Mouse (Mus musculus) E14TG2a.4 (cell line): ENCODE measurements at regions not wholly inside any gene's neighbourhood (a gene's known extent, or its start where the extent isn't known, plus 50 kb on each side); places are given as distances from the start of the nearest gene placed in this dataset.

ENCODE experiments used
- H3K27me3 ChIP-seq: 2 replicates; pipeline ENCODE4 v1.6.1; 2014; ENCODE audit warnings: low read length, control low read depth; ENCODE audit not compliant: insufficient read depth
- H3K36me3 ChIP-seq: 2 replicates; pipeline ENCODE4 v1.6.1; 2014; ENCODE audit warnings: low read length, control low read depth; ENCODE audit not compliant: insufficient read depth
- H3K4me1 ChIP-seq: replicated peaks from 2 replicates; pipeline ENCODE4 v1.6.1; 2014; ENCODE audit warnings: low read depth, low read length, control low read depth
- H3K4me3 ChIP-seq: replicated peaks from 2 replicates; pipeline ENCODE4 v1.5.1; 2014; ENCODE audit warnings: mild to moderate bottlenecking, low read length
- H3K9me3 ChIP-seq: 2 replicates; pipeline ENCODE4 v1.6.1; 2014; ENCODE audit warnings: low read length, control low read depth
- CTCF ChIP-seq: conservative IDR thresholded peaks from 2 replicates; pipeline ENCODE4 v1.5.1; 2014; ENCODE audit warnings: low read length
- NANOG ChIP-seq: IDR thresholded peaks from 2 replicates; pipeline ENCODE4 v1.6.1; 2014; ENCODE audit warnings: borderline replicate concordance, low read length, mixed read lengths
- POU5F1 ChIP-seq: IDR thresholded peaks from 2 replicates; pipeline ENCODE4 v1.6.1; 2014; ENCODE audit warnings: low read length, borderline replicate concordance

- H3K36me3 ChIP-seq = no peaks in the 10 kb centered on the region
- TF ChIP-seq POU5F1 (no peak), CTCF (peak; percentile 49)
- no peaks in the 10 kb centered on the region for H3K4me1 ChIP-seq
- no peaks in the 10 kb centered on the region for H3K9me3 ChIP-seq
- H3K27me3 ChIP-seq = no peaks in the 10 kb centered on the region
- no peak overlapping the region for H3K4me3 ChIP-seq
Measured at GRCm38 (mm10) chr14:58510790-58511189, 440.4 kb downstream of the Fgf9 start.

- H3K27me3 ChIP-seq = no peaks in the 10 kb centered on the region
- H3K36me3 ChIP-seq = no peaks in the 10 kb centered on the region
- H3K4me1 ChIP-seq = no peaks in the 10 kb centered on the region
- H3K4me3 ChIP-seq = no peak overlapping the region
- TF ChIP-seq POU5F1 = no peak
- TF ChIP-seq NANOG = no peak
- no peak for TF ChIP-seq CTCF
- H3K9me3 ChIP-seq = no peaks in the 10 kb centered on the region
Measured at GRCm38 (mm10) chr14:58509106-58509505, 438.8 kb downstream of the Fgf9 start.

- TF ChIP-seq NANOG = no peak
- TF ChIP-seq POU5F1 = no peak
- TF ChIP-seq CTCF = no peak
- Histone ChIP-seq H3K27me3 (no peaks in the 10 kb centered on the region), H3K36me3 (no peaks in the 10 kb centered on the region), H3K9me3 (no peaks in the 10 kb centered on the region), H3K4me3 (no peak overlapping the region), H3K4me1 (no peaks in the 10 kb centered on the region)
Measured at GRCm38 (mm10) chr14:58506490-58506889, 436.1 kb downstream of the Fgf9 start.

GRCm38 (mm10) chr14:58505841-58506240 is 435.5 kb downstream of the Fgf9 start:
- Histone ChIP-seq H3K4me3 (no peak overlapping the region), H3K4me1 (no peaks in the 10 kb centered on the region), H3K36me3 (no peaks in the 10 kb centered on the region), H3K9me3 (peaks cover 5% of the 10 kb centered on the region; the same call in 1 of the 2 replicates), H3K27me3 (no peaks in the 10 kb centered on the region)
- TF ChIP-seq NANOG (no peak), CTCF (no peak), POU5F1 (no peak)

GRCm38 (mm10) chr14:58502890-58503289 is 432.5 kb downstream of the Fgf9 start:
- Histone ChIP-seq H3K9me3 (peaks cover 8% of the 10 kb centered on the region; the same call in 1 of the 2 replicates), H3K36me3 (no peaks in the 10 kb centered on the region), H3K4me1 (no peaks in the 10 kb centered on the region; the same call in 1 of the 2 replicates), H3K4me3 (no peak overlapping the region), H3K27me3 (no peaks in the 10 kb centered on the region)
- TF ChIP-seq POU5F1 = no peak
- no peak for TF ChIP-seq CTCF
- no peak for TF ChIP-seq NANOG

GRCm38 (mm10) chr14:58500014-58500413 is 429.7 kb downstream of the Fgf9 start:
- H3K4me1 ChIP-seq = no peaks in the 10 kb centered on the region; the same call in 1 of the 2 replicates
- no peak overlapping the region for H3K4me3 ChIP-seq
- peaks cover 8% of the 10 kb centered on the region; the same call in 1 of the 2 replicates for H3K9me3 ChIP-seq
- TF ChIP-seq CTCF = no peak
- TF ChIP-seq NANOG = no peak
- TF ChIP-seq POU5F1 = no peak
- H3K27me3 ChIP-seq = no peaks in the 10 kb centered on the region
- H3K36me3 ChIP-seq = no peaks in the 10 kb centered on the region

GRCm38 (mm10) chr14:58499501-58499900 is 429.2 kb downstream of the Fgf9 start:
- H3K4me3 ChIP-seq = no peak overlapping the region
- no peaks in the 10 kb centered on the region for H3K27me3 ChIP-seq
- peaks cover 8% of the 10 kb centered on the region; the same call in 1 of the 2 replicates for H3K9me3 ChIP-seq
- TF ChIP-seq CTCF = no peak
- no peak for TF ChIP-seq NANOG
- TF ChIP-seq POU5F1 = no peak
- H3K36me3 ChIP-seq = no peaks in the 10 kb centered on the region
- no peaks in the 10 kb centered on the region; the same call in 1 of the 2 replicates for H3K4me1 ChIP-seq

GRCm38 (mm10) chr14:58499071-58499470 is 428.7 kb downstream of the Fgf9 start:
- no peaks in the 10 kb centered on the region for H3K27me3 ChIP-seq
- H3K9me3 ChIP-seq = peaks cover 8% of the 10 kb centered on the region; the same call in 1 of the 2 replicates
- no peak for TF ChIP-seq POU5F1
- TF ChIP-seq NANOG = no peak
- no peak for TF ChIP-seq CTCF
- H3K4me1 ChIP-seq = no peaks in the 10 kb centered on the region; the same call in 1 of the 2 replicates
- no peak overlapping the region for H3K4me3 ChIP-seq
- H3K36me3 ChIP-seq = no peaks in the 10 kb centered on the region

GRCm38 (mm10) chr14:58496902-58497301 is 426.6 kb downstream of the Fgf9 start:
- no peaks in the 10 kb centered on the region for H3K36me3 ChIP-seq
- no peak overlapping the region for H3K4me3 ChIP-seq
- H3K27me3 ChIP-seq = no peaks in the 10 kb centered on the region
- peaks cover 8% of the 10 kb centered on the region; the same call in 1 of the 2 replicates for H3K9me3 ChIP-seq
- TF ChIP-seq POU5F1 (no peak), CTCF (no peak), NANOG (no peak)
- H3K4me1 ChIP-seq = no peaks in the 10 kb centered on the region; the same call in 1 of the 2 replicates
